Mouse (Mus musculus) liver, adult 2 months (tissue): ENCODE results near the gene Tex14.

ENCODE experiments used
- CTCF ChIP-seq: fragments of 200-500 bp; IDR thresholded peaks from 2 replicates; pipeline ENCODE4 v1.5.1; 2011; ENCODE audit warnings: low read depth, low read length, control low read depth
- POLR2A ChIP-seq: fragments of 200-500 bp; IDR thresholded peaks from 2 replicates; pipeline ENCODE4 v1.6.1; 2011; ENCODE audit warnings: low read length, control low read depth; ENCODE audit not compliant: insufficient read depth; ENCODE audit errors: extremely low read depth

- TF ChIP-seq CTCF, result no peak
- TF ChIP-seq POLR2A, result no peak
These were observed 27.6 kb downstream of the Tex14 start for GRCm38 (mm10) chr11:87432447-87432846.
